ENCODE assay signal across 7 mouse cellular contexts in genomic region chr3:109781917-109782288, GRCm38 (mm10).
DNase-seq lines count a peak whose midpoint lies in the region; ATAC-seq and TF ChIP-seq lines count a peak whose summit lies in the region.

No protein-coding gene starts in this region.

- no peak for DNase-seq in left cerebral cortex, adult 2 months (ENCODE audit: extremely low spot score in 1 of 2, low spot score in 2 of 2)
- DNase-seq in left cerebral cortex, postnatal 14 days (ENCODE audit: low spot score in 2 of 2) = no peak
- DNase-seq in intestine, embryonic 14.5 days (ENCODE audit: low spot score) = no peak
- no peak for DNase-seq in adrenal gland, postnatal 25 days
- DNase-seq in adrenal gland, postnatal 10 days = no peak

- H3K27me3 ChIP-seq in forebrain, embryonic 12.5 days = no peaks in the 10 kb centered on the region
- H3K27me3 ChIP-seq in intestine, embryonic 14.5 days (replicated peaks; ENCODE audit: control insufficient read depth, insufficient read depth, low read length) = no peaks in the 10 kb centered on the region
- no peaks in the 10 kb centered on the region for H3K27me3 ChIP-seq in neural tube, embryonic 13.5 days

- H3K9ac ChIP-seq in forebrain, embryonic 12.5 days = no peak overlapping the region; the same call in 1 of the 2 replicates
- no peak overlapping the region for H3K9ac ChIP-seq in intestine, embryonic 14.5 days (ENCODE audit: low read length)
- 0 out of 2 replicates have a peak overlapping the region, but pooled peaks have one; percentile 75 for H3K9ac ChIP-seq in neural tube, embryonic 13.5 days

- no peaks in the 10 kb centered on the region for H3K36me3 ChIP-seq in forebrain, embryonic 12.5 days (replicated peaks)
- H3K36me3 ChIP-seq in intestine, embryonic 14.5 days (ENCODE audit: control insufficient read depth, insufficient read depth, low read length) = no peaks in the 10 kb centered on the region
- no peaks in the 10 kb centered on the region for H3K36me3 ChIP-seq in neural tube, embryonic 13.5 days

- 60% methylated on average over 7 of the region's 7 CpGs for WGBS in forebrain, embryonic 12.5 days
- 69% methylated on average over 7 of the region's 7 CpGs for WGBS in intestine, embryonic 14.5 days
- 60% methylated on average over 7 of the region's 7 CpGs for WGBS in neural tube, embryonic 13.5 days

- intact Hi-C loops in left cerebral cortex, adult 2 months (cut with DNase I) = loop anchor here (2.0 to 5.0 kb wide), 4 partner anchors 135 to 469 kb away; partner anchors contain the start of gene Prmt6
- intact Hi-C loops in left cerebral cortex, postnatal 14 days (cut with DNase I) = loop anchor here (5.0 to 10.0 kb wide), 2 partner anchors 363 to 465 kb away; partner anchors contain the start of gene Ntng1

- no peak for TF ChIP-seq CTCF in left cerebral cortex, adult 2 months (IDR thresholded peaks at IDR 0.05)

- H3K4me1 ChIP-seq in forebrain, embryonic 12.5 days = peaks cover 17% of the 10 kb centered on the region
- H3K4me1 ChIP-seq in intestine, embryonic 14.5 days (replicated peaks; ENCODE audit: control insufficient read depth, insufficient read depth, low read length) = no peaks in the 10 kb centered on the region
- H3K4me1 ChIP-seq in neural tube, embryonic 13.5 days (replicated peaks) = peaks cover 19% of the 10 kb centered on the region

- no peaks in the 10 kb centered on the region for H3K9me3 ChIP-seq in forebrain, embryonic 12.5 days
- H3K9me3 ChIP-seq in intestine, embryonic 14.5 days (ENCODE audit: control insufficient read depth, low read length) = no peaks in the 10 kb centered on the region
- H3K9me3 ChIP-seq in neural tube, embryonic 13.5 days = no peaks in the 10 kb centered on the region

- no peak overlapping the region for H3K27ac ChIP-seq in left cerebral cortex, adult 2 months
- peak overlapping the region; percentile 79; the same call in 1 of the 2 replicates for H3K27ac ChIP-seq in forebrain, embryonic 12.5 days
- H3K27ac ChIP-seq in intestine, embryonic 14.5 days (ENCODE audit: low read depth) = no peak overlapping the region
- peak overlapping the region; percentile 87; the same call in 1 of the 2 replicates for H3K27ac ChIP-seq in neural tube, embryonic 13.5 days (replicated peaks)

- peak overlapping the region; percentile 79 for H3K4me2 ChIP-seq in forebrain, embryonic 12.5 days
- peak overlapping the region; percentile 57 for H3K4me2 ChIP-seq in intestine, embryonic 14.5 days (ENCODE audit: low read length)
- peak overlapping the region; percentile 77 for H3K4me2 ChIP-seq in neural tube, embryonic 13.5 days

- ATAC-seq in forebrain, embryonic 12.5 days (ENCODE audit: low FRiP score) = no peak; the same call in none of the 2 replicates
- ATAC-seq in intestine, embryonic 14.5 days (replicated peaks; ENCODE audit: low FRiP score, low TSS enrichment, low read depth) = no peak
- ATAC-seq in neural tube, embryonic 13.5 days (ENCODE audit: low read depth) = peak; percentile 38

- peak overlapping the region; percentile 52 for H3K4me3 ChIP-seq in left cerebral cortex, adult 2 months
- H3K4me3 ChIP-seq in forebrain, embryonic 12.5 days (replicated peaks) = peak overlapping the region; percentile 45
- H3K4me3 ChIP-seq in intestine, embryonic 14.5 days (ENCODE audit: low read depth, low read length) = no peak overlapping the region
- H3K4me3 ChIP-seq in neural tube, embryonic 13.5 days = peak overlapping the region; percentile 44

Comparison
In these comparisons a context has a peak if more than half of its experiments do, and no peak if none do; other contexts are left out.
1. H3K27ac ChIP-seq: peak in forebrain, embryonic 12.5 days (single experiment) and neural tube, embryonic 13.5 days (single experiment); none in left cerebral cortex, adult 2 months (single experiment) and intestine, embryonic 14.5 days (single experiment).
2. Peak in every context shown above with its lines, with median percentiles within 50 percentile points of each other: H3K4me2 ChIP-seq.